Mouse (Mus musculus): ENCODE measurements around the gene Sbk1.

The Sbk1 gene

DNA sequence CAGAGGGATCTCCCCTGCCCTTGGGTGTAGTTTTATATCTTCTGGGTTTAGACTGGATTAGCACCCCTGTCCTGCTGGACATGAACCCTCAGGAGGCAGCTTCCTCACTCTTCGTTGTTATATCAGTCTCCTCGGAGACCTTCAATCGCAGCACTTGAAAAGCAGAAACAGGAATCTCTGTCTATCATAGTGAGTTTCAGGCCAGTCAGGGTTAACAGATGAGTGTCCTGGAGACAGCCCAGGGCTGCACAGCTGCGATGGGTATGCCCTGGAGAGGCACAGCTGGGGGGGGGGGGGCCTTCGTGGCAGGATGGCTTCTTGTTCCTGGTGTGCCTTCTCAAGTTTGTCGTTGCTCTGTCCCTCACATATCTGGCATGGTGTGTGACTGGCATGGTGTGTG lies 68.5 kb downstream of the Sbk1 start:
- no peak for DNase-seq
